Mouse (Mus musculus) olfactory bulb, adult 2 months (tissue): Measurements from ENCODE around the gene Cep89.

Source experiments
- CTCF ChIP-seq: fragments of 200-500 bp; IDR thresholded peaks from 2 replicates; pipeline ENCODE4 v1.5.1; 2012; ENCODE audit warnings: low read depth, mild to moderate bottlenecking, low read length, moderate library complexity; ENCODE audit not compliant: insufficient read depth
- POLR2A ChIP-seq: fragments of 200-500 bp; IDR thresholded peaks from 2 replicates; pipeline ENCODE4 v1.6.1; 2012; ENCODE audit warnings: mild to moderate bottlenecking, low read depth, low read length, moderate library complexity; ENCODE audit not compliant: insufficient read depth

GRCm38 (mm10) chr7:35401169-35401568, 4.3 kb downstream of the Cep89 start:
- TF ChIP-seq POLR2A, result no peak
- no peak for TF ChIP-seq CTCF
